Comparison of ENCODE assay signal across 38 mouse cellular contexts in genomic region chr1:162638535-162638934, GRCm38 (mm10). TPM values are rescaled to one million over a fixed set of nuclear protein-coding genes. Genes with fewer than 3 reads are reported as not detected.
"Had no signal": no experiment of that assay in that cellular context is flagged by ENCODE, and none has a peak within 500 bp of the region (broad histone marks: within the 10 kb centered on the region; RNA-seq: fewer than 3 reads in every experiment).

No protein-coding gene starts in this region.

- ATAC-seq: hindbrain, embryonic 16.5 days; inflammation-experienced regulatory T-cells, adult 6 months; intestine, embryonic 15.5 days; intestine, postnatal 0 days; liver, embryonic 12.5 days had no signal

- DNase-seq: heart, postnatal 4 days; kidney, adult 18-20 months; kidney, adult 8-10 months; kidney, postnatal 10 days; kidney, postnatal 25 days; kidney, postnatal 4 days; left cerebral cortex, postnatal 4 days had no signal

RNA-seq across cellular contexts. Expression of gene Myoc, which starts 0.4 kb away (rescaled TPM):
- total RNA-seq: granulocyte monocyte progenitor cell, adult 5-6 weeks; liver, adult 2 months had no signal
- polyA plus RNA-seq: heart, embryonic 13.5 days; heart, embryonic 15.5 days; heart, postnatal 0 days; hindbrain, embryonic 12.5 days; hindbrain, embryonic 14.5 days; inflammation-experienced regulatory T-cells, adult 6 months; kidney, embryonic 14.5 days; limb, embryonic 11.5 days; liver, adult 2 months; liver, embryonic 12.5 days; liver, embryonic 16.5 days had no signal

RNA-seq across cellular contexts. Expression of gene Myocos, which starts 19.5 kb away (rescaled TPM):
- total RNA-seq: gastrocnemius, adult 8-10 months; gastrocnemius, postnatal 14 days; gastrocnemius, postnatal 4 days; granulocyte monocyte progenitor cell, adult 5-6 weeks; heart, adult 2 months; heart, postnatal 25 days; heart, postnatal 4 days; layer of hippocampus, adult 2 months; layer of hippocampus, postnatal 10 days; layer of hippocampus, postnatal 25 days; left cerebral cortex, adult 2 months; left cerebral cortex, postnatal 10 days; left cerebral cortex, postnatal 25 days; left cerebral cortex, postnatal 4 days; liver, adult 2 months had no signal
- polyA plus RNA-seq: heart, adult 2 months; heart, embryonic 13.5 days; heart, embryonic 15.5 days; heart, postnatal 0 days; hindbrain, embryonic 10.5 days; hindbrain, embryonic 12.5 days; hindbrain, embryonic 14.5 days; hindbrain, embryonic 16.5 days; inflammation-experienced regulatory T-cells, adult 6 months; intestine, embryonic 15.5 days; intestine, postnatal 0 days; kidney, embryonic 14.5 days; kidney, embryonic 16.5 days; limb, embryonic 11.5 days; limb, embryonic 13.5 days; limb, embryonic 15.5 days; liver, adult 2 months; liver, embryonic 12.5 days; liver, embryonic 14.5 days; liver, embryonic 16.5 days had no signal
